Mouse (Mus musculus) embryo, embryonic 10 days (tissue): Measurements from ENCODE around the gene Iqcd.

Experiments
- DNase-seq: peaks from one replicate; pipeline ENCODE4 v3.0.0-alpha.2; 2015; ENCODE audit warnings: low spot score

The Iqcd gene

GRCm38 (mm10) chr5:120588569-120589094, at the start of gene Iqcd, which contains the start of gene Tpcn1:
Gene Iqcd, plus strand, starts transcription at chr5:120589016.
Gene Tpcn1, minus strand, starts transcription at chr5:120588673.
- DNase-seq, result peak; percentile 99

GRCm38 (mm10) chr5:120548236-120548850, 40.5 kb upstream of the Iqcd start:
- DNase-seq, result peak; percentile 50

GRCm38 (mm10) chr5:120550137-120550536, 38.7 kb upstream of the Iqcd start:
- no peak for DNase-seq

- no peak for DNase-seq
Observed at GRCm38 (mm10) chr5:120550673-120551072, 38.1 kb upstream of the Iqcd start.

- no peak for DNase-seq
Observed at GRCm38 (mm10) chr5:120555871-120556270, 32.9 kb upstream of the Iqcd start.

GRCm38 (mm10) chr5:120558041-120558440, 30.8 kb upstream of the Iqcd start:
- no peak for DNase-seq

- DNase-seq, result no peak
Observed at GRCm38 (mm10) chr5:120558762-120559161, 30.1 kb upstream of the Iqcd start.

GRCm38 (mm10) chr5:120560129-120560615, 28.6 kb upstream of the Iqcd start:
- no peak for DNase-seq

GRCm38 (mm10) chr5:120560616-120561311, 28.1 kb upstream of the Iqcd start:
- DNase-seq, result peak; percentile 71

GRCm38 (mm10) chr5:120562956-120563913, 25.6 kb upstream of the Iqcd start:
- DNase-seq, result peak; percentile 71

- no peak for DNase-seq
Observed at GRCm38 (mm10) chr5:120563914-120564311, 24.9 kb upstream of the Iqcd start.

GRCm38 (mm10) chr5:120565171-120565905, 23.5 kb upstream of the Iqcd start:
- peak; percentile 60 for DNase-seq

- DNase-seq, result no peak
Observed at GRCm38 (mm10) chr5:120566101-120566500, 22.7 kb upstream of the Iqcd start.

GRCm38 (mm10) chr5:120566681-120567252, 22.0 kb upstream of the Iqcd start:
- peak; percentile 53 for DNase-seq

- DNase-seq, result peak; percentile 78
Observed at GRCm38 (mm10) chr5:120567253-120567701, 21.5 kb upstream of the Iqcd start.

- DNase-seq, result no peak
Observed at GRCm38 (mm10) chr5:120567761-120568211, 21.0 kb upstream of the Iqcd start.

GRCm38 (mm10) chr5:120568336-120568768, 20.5 kb upstream of the Iqcd start:
- DNase-seq, result no peak

GRCm38 (mm10) chr5:120568964-120569363, 19.9 kb upstream of the Iqcd start:
- DNase-seq, result no peak

GRCm38 (mm10) chr5:120569791-120570190, 19.0 kb upstream of the Iqcd start:
- no peak for DNase-seq

GRCm38 (mm10) chr5:120570289-120570897, 18.4 kb upstream of the Iqcd start:
- no peak for DNase-seq
